In genomic region chr9:53340328-53340916, GRCm38 (mm10) we compare ENCODE assay signal across 8 mouse cellular contexts. TPM values are rescaled to one million over a fixed set of nuclear protein-coding genes. Genes with fewer than 3 reads are reported as not detected.
DNase-seq lines count a peak whose midpoint lies in the region; ATAC-seq and TF ChIP-seq lines count a peak whose summit lies in the region.

No protein-coding gene starts in this region.

- no peak overlapping the region for H3K27ac ChIP-seq in ES-E14 (ENCODE audit: insufficient read depth, low read depth, low read length, poor library complexity, severe bottlenecking)
- no peak overlapping the region for H3K27ac ChIP-seq in hindbrain, embryonic 13.5 days
- peak overlapping the region; percentile 90 for H3K27ac ChIP-seq in lung, embryonic 15.5 days

- ATAC-seq in hindbrain, embryonic 13.5 days (ENCODE audit: low FRiP score), result no peak
- no peak for ATAC-seq in lung, embryonic 15.5 days (ENCODE audit: borderline replicate concordance, extremely low read depth, low FRiP score, low TSS enrichment)

- 53% methylated on average over 17 of the region's 17 CpGs for WGBS in hindbrain, embryonic 13.5 days
- 25% methylated on average over 17 of the region's 17 CpGs for WGBS in lung, embryonic 15.5 days

- H3K9ac ChIP-seq in ES-E14 (ENCODE audit: insufficient read depth, low read depth, low read length, poor library complexity, severe bottlenecking), result no peak overlapping the region
- no peak overlapping the region for H3K9ac ChIP-seq in hindbrain, embryonic 13.5 days
- H3K9ac ChIP-seq in lung, embryonic 15.5 days, result peak overlapping the region; percentile 53; the same call in 1 of the 2 replicates

- H3K4me1 ChIP-seq in ES-E14 (ENCODE audit: control insufficient read depth in 2 of 2, insufficient read depth in 2 of 2, low read length in 2 of 2, poor library complexity in 1 of 2), result peaks cover 0 to 5% of the 10 kb centered on the region in 2 experiments; a peak in 2 of 4 replicates
- peaks cover 10% of the 10 kb centered on the region for H3K4me1 ChIP-seq in hindbrain, embryonic 13.5 days (replicated peaks)
- 0 out of 2 replicates have a peak, but pooled peaks cover 3% of the 10 kb centered on the region for H3K4me1 ChIP-seq in lung, embryonic 15.5 days

- H3K4me2 ChIP-seq in hindbrain, embryonic 13.5 days, result peak overlapping the region; percentile 71
- peak overlapping the region; percentile 70 for H3K4me2 ChIP-seq in lung, embryonic 15.5 days

- peak; percentile 33 to 52 for DNase-seq in cerebellum, postnatal 14 days
- DNase-seq in cerebellum, postnatal 4 days (ENCODE audit: low spot score in 2 of 2), result no peak
- DNase-seq in ES-E14 (ENCODE audit: low read depth, low spot score), result no peak
- no peak for DNase-seq in spleen, adult 18-20 months
- DNase-seq in adipocyte (ENCODE audit: low spot score), result no peak
- DNase-seq in gastrocnemius, adult 8-10 months (ENCODE audit: low spot score in 2 of 2), result no peak

- H3K4me3 ChIP-seq in ES-E14 (ENCODE audit: insufficient read depth in 1 of 2, low read depth in 1 of 2, low read length in 2 of 2, poor library complexity in 1 of 2, severe bottlenecking in 1 of 2), result peak overlapping the region in 1 of 2 experiments; percentile 6; a peak in 2 of 4 replicates
- peak overlapping the region; percentile 42 for H3K4me3 ChIP-seq in hindbrain, embryonic 13.5 days
- H3K4me3 ChIP-seq in lung, embryonic 15.5 days, result peak overlapping the region; percentile 50

- 0 out of 2 replicates have a peak, but pooled peaks cover 5% of the 10 kb centered on the region for H3K27me3 ChIP-seq in hindbrain, embryonic 13.5 days
- no peaks in the 10 kb centered on the region for H3K27me3 ChIP-seq in lung, embryonic 15.5 days

- in situ Hi-C loops in ES-E14 (cut with MboI; ENCODE audit: low sequenced_read_pairs in 2 of 2, unreplicated experiment in 2 of 2), result no loop called here

- no peaks in the 10 kb centered on the region for H3K36me3 ChIP-seq in ES-E14 (ENCODE audit: control insufficient read depth, insufficient read depth, low read length, poor library complexity, severe bottlenecking)
- no peaks in the 10 kb centered on the region for H3K36me3 ChIP-seq in hindbrain, embryonic 13.5 days
- no peaks in the 10 kb centered on the region for H3K36me3 ChIP-seq in lung, embryonic 15.5 days

- no peaks in the 10 kb centered on the region for H3K9me3 ChIP-seq in ES-E14 (ENCODE audit: control insufficient read depth, insufficient read depth, low read depth, low read length)
- H3K9me3 ChIP-seq in hindbrain, embryonic 13.5 days, result no peaks in the 10 kb centered on the region
- H3K9me3 ChIP-seq in lung, embryonic 15.5 days, result no peaks in the 10 kb centered on the region

TF ChIP-seq in ES-E14, 5 proteins besides CTCF, POLR2A, EP300 and RAD21:
- TF ChIP-seq MAFK (IDR thresholded peaks at IDR 0.05; ENCODE audit: insufficient read depth, low read depth, low read length) (no peak), ZNF384 (IDR thresholded peaks at IDR 0.05; ENCODE audit: low read depth, low read length) (peak; percentile 50; the same call in 1 of the 2 replicates)

RNA-seq across cellular contexts. Expression of gene Exph5, which starts 39.0 kb away (rescaled TPM):
- 0.21 and 0.27 TPM in 2 replicates for total RNA-seq in ES-E14 (2012; rRNA removed)
- 0.06 and 0.25 TPM in 2 replicates for polyA plus RNA-seq in hindbrain, embryonic 13.5 days (2015; fragmentation: Nextera tagmentation; extraction: Ambion mirVana)
- polyA plus RNA-seq in lung, embryonic 15.5 days (2015; fragmentation: Nextera tagmentation; extraction: Ambion mirVana), result 5.8 and 7.0 TPM in 2 replicates
- total RNA-seq in gastrocnemius, adult 8-10 months (2022), result 1 to 10 TPM; 1.9 to 4.1 (median 2.8) TPM

RNA-seq across cellular contexts. Expression of gene Kdelc2, which starts 43.4 kb away (rescaled TPM):
- total RNA-seq in ES-E14 (2012; rRNA removed), result 5.5 and 7.9 TPM in 2 replicates
- polyA plus RNA-seq in hindbrain, embryonic 13.5 days (2015; fragmentation: Nextera tagmentation; extraction: Ambion mirVana), result 6.6 and 7.8 TPM in 2 replicates
- polyA plus RNA-seq in lung, embryonic 15.5 days (2015; fragmentation: Nextera tagmentation; extraction: Ambion mirVana), result 49.1 and 53.0 TPM in 2 replicates
- total RNA-seq in gastrocnemius, adult 8-10 months (2022), result 1 to 10 TPM; 3.0 to 4.3 (median 3.8) TPM

Comparison
In these comparisons a context has a peak if more than half of its experiments do, and no peak if none do; other contexts are left out.
1. DNase-seq: peak in cerebellum, postnatal 14 days (2 of 2); none in cerebellum, postnatal 4 days (0 of 2), ES-E14 (single experiment), spleen, adult 18-20 months (0 of 2), adipocyte (single experiment) and gastrocnemius, adult 8-10 months (0 of 2).